Mouse (Mus musculus) adrenal gland (tissue): ENCODE measurements around the gene Immp2l.
"Not testable (repeated sequence)": the region's sequence is repeated elsewhere in the genome, so short reads cannot be mapped to it uniquely, and the experiment has no call there.

Source experiments
- intact Hi-C: fragments of 180-260 bp; cut with DNase I; formaldehyde crosslinking; loops from one replicate; pipeline ENCODE4 v1.15.1; 2025

Immp2l gene

DNA sequence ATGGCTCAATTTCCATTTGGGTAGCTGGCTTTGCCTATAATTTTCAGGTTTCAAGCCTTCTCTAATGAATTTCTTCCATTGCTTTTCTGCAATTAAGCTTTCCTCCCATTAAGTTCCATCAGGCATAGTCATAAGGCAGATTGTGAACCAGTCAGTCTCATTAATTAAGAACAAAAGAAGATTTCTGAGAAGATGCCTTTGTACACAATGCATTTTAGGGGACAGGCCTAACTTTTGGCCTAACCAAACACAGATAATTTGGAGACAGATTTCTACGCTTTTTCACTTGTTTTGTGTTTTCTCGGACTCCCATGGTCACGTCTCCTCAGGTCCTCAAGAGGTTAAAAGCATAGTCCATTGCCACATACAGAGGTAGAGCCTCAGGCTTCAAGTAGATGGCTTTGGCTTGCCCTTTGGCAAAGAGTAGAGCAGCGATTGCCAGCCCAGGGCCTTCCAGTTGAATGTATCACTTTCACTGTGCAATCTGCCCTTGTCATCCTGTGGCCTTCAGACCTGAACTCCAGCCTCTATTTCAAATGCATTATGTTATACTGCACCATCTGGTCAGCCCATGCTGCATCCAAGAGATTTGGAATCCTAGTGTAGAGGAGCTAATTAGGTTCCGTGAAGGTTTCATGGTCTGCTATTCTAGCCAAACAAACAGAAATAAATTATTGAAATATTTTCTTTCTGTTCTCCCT lies 750.9 kb downstream of the Immp2l start:
- intact Hi-C loops: no loop called here

DNA sequence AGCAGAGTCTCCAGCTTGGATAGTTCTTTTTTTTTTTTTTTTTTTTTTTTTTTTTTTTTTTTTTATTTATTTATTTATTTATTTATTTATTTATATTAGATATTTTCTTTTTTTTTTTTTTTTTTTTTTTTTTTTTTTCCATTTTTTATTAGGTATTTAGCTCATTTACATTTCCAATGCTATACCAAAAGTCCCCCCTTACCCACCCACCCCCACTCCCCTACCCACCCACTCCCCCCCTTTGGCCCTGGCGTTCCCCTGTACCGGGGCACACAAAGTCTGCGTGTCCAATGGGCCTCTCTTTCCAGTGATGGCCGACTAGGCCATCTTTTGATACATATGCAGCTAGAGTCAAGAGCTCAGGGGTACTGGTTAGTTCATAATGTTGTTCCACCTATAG lies 753.9 kb downstream of the Immp2l start:
- intact Hi-C loops: not testable (repeated sequence)

- intact Hi-C loops: not testable (repeated sequence)
Observed at GRCm38 (mm10) chr12:41793681-41794080, 769.8 kb downstream of the Immp2l start.

- intact Hi-C loops: no loop called here
Observed at GRCm38 (mm10) chr12:41829517-41829916, 805.6 kb downstream of the Immp2l start.

- intact Hi-C loops: no loop called here
Observed at GRCm38 (mm10) chr12:41831731-41832130, 807.8 kb downstream of the Immp2l start.

- intact Hi-C loops: no loop called here
Observed at GRCm38 (mm10) chr12:41834646-41835045, 810.8 kb downstream of the Immp2l start.

DNA sequence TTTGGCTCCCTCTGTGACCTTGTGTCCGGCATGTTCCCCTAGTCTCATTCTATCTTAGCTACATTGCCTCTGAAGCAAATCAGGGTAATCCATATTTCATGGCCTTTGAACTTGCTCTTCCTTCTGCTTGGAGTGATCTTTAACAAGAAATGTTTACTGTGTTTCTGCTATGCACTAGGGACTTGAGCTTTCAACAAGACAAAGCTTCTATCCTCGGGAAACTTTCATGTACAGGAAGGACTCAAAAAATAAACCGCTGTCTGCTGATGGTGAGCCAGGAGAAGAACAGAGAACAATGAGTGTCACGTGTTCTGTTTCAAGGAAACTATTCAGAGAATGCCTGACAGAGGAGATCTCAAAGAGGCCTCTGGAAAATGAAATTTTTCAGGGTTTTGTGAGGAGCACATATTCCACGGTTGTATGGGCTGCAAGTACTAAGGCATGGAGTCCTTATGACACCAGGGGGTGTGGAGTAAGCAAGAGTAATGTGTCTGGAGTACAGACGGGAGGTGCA lies 814.5 kb downstream of the Immp2l start:
- intact Hi-C loops: no loop called here

DNA sequence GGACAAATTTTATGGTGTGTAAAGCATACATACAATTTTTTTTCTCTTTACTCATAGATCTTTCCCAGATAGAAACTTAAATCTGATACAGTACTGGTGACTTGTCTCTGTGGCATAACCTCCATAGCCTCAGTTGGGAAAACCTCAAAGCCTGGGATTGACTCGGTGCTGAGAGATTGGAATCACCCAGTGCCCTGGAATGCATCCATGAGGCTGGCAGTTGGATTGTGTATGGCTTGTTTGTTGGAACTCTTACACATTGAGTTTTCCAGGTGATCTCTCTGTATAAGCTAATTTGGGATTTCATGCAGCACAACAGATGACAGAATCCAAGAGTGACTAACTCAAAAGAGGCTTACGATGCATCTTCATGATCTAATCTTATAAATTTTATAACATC lies 815.4 kb downstream of the Immp2l start:
- intact Hi-C loops: no loop called here

- intact Hi-C loops: no loop called here
Observed at GRCm38 (mm10) chr12:41842694-41843329, 818.9 kb downstream of the Immp2l start.

GRCm38 (mm10) chr12:41851896-41852470 lies 828.1 kb downstream of the Immp2l start:
- intact Hi-C loops: no loop called here

GRCm38 (mm10) chr12:41859652-41860051 lies 835.8 kb downstream of the Immp2l start:
- intact Hi-C loops: not testable (repeated sequence)

- intact Hi-C loops: no loop called here
Observed at GRCm38 (mm10) chr12:41868317-41868716, 844.4 kb downstream of the Immp2l start.

DNA sequence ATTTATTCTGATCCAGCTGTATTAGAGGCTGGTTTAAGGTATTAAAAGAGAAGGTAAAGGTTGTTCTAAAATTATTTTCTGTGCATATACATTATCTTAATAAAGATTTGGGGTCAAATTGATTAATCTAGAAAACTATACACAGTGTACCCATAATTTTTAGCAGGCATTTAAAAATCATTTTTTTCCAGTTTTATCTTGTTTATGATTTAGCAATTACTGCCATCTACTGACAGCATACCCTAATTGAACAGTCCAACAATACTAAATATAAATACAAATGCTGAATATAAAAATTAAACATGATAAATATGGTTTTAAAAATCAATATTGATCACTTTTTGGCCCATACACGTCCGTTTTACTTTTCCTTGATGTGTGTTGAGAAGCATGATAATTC lies 850.1 kb downstream of the Immp2l start:
- intact Hi-C loops: loop anchor here (10.0 kb wide), 1 partner anchor 749 kb away; no protein-coding TSS in a partner anchor

DNA sequence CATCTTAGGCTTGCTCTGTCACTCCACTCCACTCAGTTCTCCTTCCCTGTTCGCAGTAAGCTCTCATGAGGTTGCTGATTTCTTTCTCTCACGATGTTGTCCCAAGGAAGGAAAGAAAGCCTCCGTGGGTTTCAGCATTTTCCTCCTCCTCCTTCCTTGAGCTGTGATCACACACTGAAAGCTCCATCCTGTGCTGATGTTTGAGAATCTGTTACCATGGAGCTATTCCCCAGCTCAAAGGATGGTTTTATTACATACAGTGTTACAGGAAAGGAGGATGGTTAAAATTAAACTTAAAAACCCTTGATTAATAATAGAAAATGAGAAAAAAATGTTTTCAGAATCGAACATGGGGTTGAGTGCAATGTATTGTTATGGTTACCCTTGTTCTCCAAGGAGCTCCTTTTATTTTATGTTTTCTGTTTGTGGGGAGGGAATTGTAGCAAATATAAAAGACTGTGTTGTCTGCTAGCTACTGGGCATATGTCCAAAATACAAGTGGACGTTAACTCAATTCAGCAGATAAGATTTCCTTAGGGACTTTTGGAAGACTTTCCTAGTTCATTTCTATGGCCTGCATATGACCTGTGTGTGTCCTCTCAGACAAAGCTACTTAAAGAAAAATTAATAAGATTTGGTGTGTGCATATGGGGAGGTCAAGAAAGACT lies 853.5 kb downstream of the Immp2l start:
- intact Hi-C loops: loop anchor here (10.0 kb wide), 1 partner anchor 753 kb away; no protein-coding TSS in a partner anchor

DNA sequence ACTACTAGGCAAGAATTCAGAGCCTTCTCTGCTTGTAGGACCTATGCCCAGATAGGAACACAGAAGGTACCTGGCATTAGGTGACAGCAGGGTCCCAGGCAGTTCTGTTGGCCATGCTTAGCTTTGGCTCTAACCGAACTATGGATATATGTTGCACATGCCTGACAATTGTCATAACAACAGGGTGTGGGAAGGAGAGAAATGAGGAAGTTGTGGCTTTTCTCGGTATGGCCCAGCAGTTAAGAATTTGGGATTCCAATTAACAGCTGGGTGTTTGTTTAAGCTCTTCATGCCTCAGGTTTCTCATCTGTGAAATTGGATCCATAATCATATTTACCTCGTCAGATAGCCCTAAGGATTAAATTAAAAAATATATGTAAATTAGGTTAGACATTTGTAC lies 854.6 kb downstream of the Immp2l start:
- intact Hi-C loops: loop anchor here (10.0 kb wide), 1 partner anchor 754 kb away; no protein-coding TSS in a partner anchor

GRCm38 (mm10) chr12:41878972-41879371 lies 855.1 kb downstream of the Immp2l start:
- intact Hi-C loops: loop anchor here (10.0 kb wide), 1 partner anchor 754 kb away; no protein-coding TSS in a partner anchor

DNA sequence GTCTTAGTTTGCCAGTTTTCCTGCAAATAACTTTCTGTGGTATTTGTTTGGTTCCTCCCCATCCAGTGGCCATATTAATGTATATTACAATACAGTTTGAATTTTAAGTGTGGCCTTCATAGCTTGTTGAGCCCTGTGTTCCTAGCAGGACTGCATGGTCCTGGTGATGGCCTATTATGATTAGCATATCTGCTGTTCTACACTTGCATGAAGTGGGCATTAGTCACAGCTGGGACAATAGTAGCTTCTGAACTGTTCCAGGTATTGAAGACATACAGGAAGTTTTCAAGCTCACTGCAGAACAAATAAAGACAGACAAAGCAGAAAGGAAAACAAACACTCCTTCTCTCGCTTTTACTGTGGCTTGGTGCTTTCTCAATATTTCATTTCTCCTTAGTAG lies 855.5 kb downstream of the Immp2l start:
- intact Hi-C loops: loop anchor here (10.0 kb wide), 1 partner anchor 755 kb away; no protein-coding TSS in a partner anchor

DNA sequence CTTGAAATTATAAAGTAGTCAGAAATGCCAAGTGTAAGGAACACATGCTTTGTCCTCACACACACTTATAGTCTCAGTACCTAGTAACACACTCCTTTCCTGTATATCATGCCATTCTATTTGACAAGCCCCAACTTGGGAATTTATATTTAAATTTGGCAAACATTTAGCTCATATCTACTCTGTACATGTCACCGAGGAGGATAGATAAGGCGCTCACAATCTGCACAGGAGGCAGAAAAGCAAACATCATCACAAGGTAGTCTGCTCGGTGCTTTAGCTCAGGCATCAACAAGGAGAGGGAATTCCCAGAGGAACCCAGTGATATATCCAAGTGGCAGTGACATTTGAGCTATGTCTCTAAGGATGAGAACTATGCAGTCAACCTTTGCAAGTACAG lies 856.9 kb downstream of the Immp2l start:
- intact Hi-C loops: no loop called here

DNA sequence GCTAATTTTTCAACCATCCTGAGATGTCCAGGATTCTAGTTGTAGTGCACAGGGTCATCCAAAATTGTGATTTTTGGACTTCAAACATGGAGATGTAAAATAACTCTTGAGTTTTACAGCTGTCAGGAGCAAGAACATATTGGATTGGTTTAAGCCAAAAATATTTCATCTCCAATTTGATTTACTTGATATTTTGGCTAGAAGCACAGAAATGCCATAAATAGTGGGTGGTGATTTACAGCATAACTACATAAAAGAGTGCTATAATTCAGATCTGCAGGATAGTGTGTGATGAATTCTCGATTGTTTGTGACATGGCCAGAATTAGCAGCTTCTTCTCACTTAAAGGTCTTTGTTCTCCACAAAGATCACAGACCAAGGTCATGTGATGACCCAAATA lies 884.1 kb downstream of the Immp2l start:
- intact Hi-C loops: no loop called here

GRCm38 (mm10) chr12:41911626-41912025 lies 887.7 kb downstream of the Immp2l start:
- intact Hi-C loops: no loop called here

GRCm38 (mm10) chr12:41937751-41938150 lies 913.9 kb downstream of the Immp2l start:
- intact Hi-C loops: no loop called here

- intact Hi-C loops: no loop called here
Observed at GRCm38 (mm10) chr12:41941853-41942252, 918.0 kb downstream of the Immp2l start.
